Mouse (Mus musculus): ENCODE results near the gene Itgb1. TPM values are rescaled to one million over a fixed set of nuclear protein-coding genes. Genes with fewer than 3 reads are reported as not detected.

The Itgb1 gene
- polyA plus RNA-seq, 1 experiment from 2014 or later = 259 TPM

DNA sequence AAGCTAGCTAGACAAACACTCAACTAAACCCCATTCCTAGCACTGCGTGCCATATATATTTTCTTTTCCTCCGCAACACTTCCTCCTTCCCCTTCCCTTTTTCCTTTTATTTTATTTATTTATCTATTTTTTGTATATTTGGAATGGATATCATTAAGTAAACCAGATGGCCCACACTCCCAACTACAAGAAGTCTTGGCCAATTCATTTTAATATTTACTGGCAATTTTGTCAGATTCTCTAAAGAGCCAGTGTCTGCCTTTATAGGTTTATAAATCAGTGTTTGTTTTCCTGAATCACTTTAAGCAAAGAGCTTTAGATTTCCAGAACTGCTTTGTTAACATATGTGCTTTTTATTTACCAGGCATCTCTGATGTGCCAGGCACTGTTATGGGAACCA lies 22.8 kb upstream of the Itgb1 start:
- no peaks in the 10 kb centered on the region for H3K4me1 ChIP-seq
- H3K4me3 ChIP-seq (replicated peaks) = no peak overlapping the region
- no peak overlapping the region for H3K9ac ChIP-seq
- 80% methylated on average over 2 of the region's 2 CpGs for WGBS
- H3K36me3 ChIP-seq = no peaks in the 10 kb centered on the region
- H3K4me2 ChIP-seq (replicated peaks) = no peak overlapping the region
- no peak overlapping the region for H3K27ac ChIP-seq (replicated peaks)
- ATAC-seq (ENCODE audit: insufficient number of reproducible peaks, low FRiP score, low TSS enrichment, low read depth) = no peak
- H3K9me3 ChIP-seq (replicated peaks) = no peaks in the 10 kb centered on the region
- H3K27me3 ChIP-seq = no peaks in the 10 kb centered on the region

DNA sequence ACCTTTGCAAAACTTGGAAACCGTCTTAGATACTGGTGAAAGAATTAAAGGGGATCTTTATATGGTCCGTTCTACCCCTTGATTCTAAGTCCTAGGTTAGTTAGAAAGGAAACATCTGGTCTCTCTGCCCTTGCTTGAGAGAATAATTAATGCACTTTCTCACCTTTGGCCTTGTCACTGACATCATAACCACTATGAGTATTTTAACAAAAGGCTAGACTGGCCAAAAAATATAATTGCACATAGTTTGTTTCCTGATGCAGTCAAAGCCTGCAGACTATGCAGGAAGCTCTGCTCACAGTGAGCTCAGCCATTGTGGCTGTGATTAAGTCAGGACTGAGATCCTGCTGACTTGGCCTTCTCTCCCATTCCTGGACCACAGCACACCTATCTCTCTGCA lies 22.3 kb upstream of the Itgb1 start:
- Histone ChIP-seq H3K4me1 (no peaks in the 10 kb centered on the region), H3K4me3 (replicated peaks) (no peak overlapping the region), H3K9ac (no peak overlapping the region), H3K4me2 (replicated peaks) (no peak overlapping the region), H3K9me3 (replicated peaks) (no peaks in the 10 kb centered on the region), H3K27ac (replicated peaks) (no peak overlapping the region), H3K27me3 (no peaks in the 10 kb centered on the region), H3K36me3 (no peaks in the 10 kb centered on the region)
- no peak for ATAC-seq (ENCODE audit: insufficient number of reproducible peaks, low FRiP score, low TSS enrichment, low read depth)
- WGBS = 49% methylated on average over 2 of the region's 2 CpGs

DNA sequence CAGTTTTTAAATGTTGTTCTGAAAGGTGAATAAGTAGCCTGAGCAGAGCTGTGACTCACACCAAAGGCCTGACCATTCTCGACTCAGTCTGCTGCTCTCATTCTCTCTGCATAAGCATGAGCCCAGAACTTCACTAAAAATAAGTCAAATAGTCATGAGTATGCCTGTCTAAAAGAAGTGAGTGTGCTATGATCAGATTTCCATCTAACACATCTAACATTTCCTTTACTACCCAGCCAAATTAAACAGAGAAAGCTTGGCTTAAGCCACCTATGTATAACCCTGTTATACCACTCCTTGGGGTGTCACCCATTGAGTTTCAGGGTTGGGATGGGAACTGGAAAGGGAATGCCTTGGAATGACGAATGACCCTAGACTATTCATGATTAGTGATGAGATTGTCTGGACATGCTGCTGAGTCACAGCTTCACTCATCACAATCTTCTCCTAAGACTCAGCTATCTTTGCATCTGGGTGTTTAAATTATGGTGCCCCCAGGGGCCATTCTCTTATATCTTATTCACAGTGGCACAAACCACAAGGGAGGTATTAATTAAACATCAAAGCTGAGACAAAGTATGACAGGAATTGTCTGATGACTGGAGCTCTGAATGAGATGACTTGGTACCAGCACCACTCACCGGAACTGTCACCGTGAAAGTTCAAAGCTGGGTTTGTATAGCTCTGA lies 18.7 kb upstream of the Itgb1 start:
- Histone ChIP-seq H3K4me3 (replicated peaks) (no peak overlapping the region), H3K27me3 (no peaks in the 10 kb centered on the region), H3K36me3 (no peaks in the 10 kb centered on the region), H3K9me3 (replicated peaks) (no peaks in the 10 kb centered on the region), H3K9ac (no peak overlapping the region), H3K4me1 (no peaks in the 10 kb centered on the region), H3K27ac (replicated peaks) (no peak overlapping the region), H3K4me2 (replicated peaks) (no peak overlapping the region)
- WGBS = 73% methylated on average over 4 of the region's 4 CpGs
- ATAC-seq (ENCODE audit: insufficient number of reproducible peaks, low FRiP score, low TSS enrichment, low read depth) = no peak

- no peak overlapping the region for H3K4me2 ChIP-seq (replicated peaks)
- 92% methylated on average over 1 of the region's 1 CpGs for WGBS
- no peaks in the 10 kb centered on the region for H3K27me3 ChIP-seq
- no peak overlapping the region for H3K9ac ChIP-seq
- H3K27ac ChIP-seq (replicated peaks) = no peak overlapping the region
- no peaks in the 10 kb centered on the region for H3K9me3 ChIP-seq (replicated peaks)
- H3K4me1 ChIP-seq = no peaks in the 10 kb centered on the region
- no peaks in the 10 kb centered on the region for H3K36me3 ChIP-seq
- ATAC-seq (ENCODE audit: insufficient number of reproducible peaks, low FRiP score, low TSS enrichment, low read depth) = no peak
- no peak overlapping the region for H3K4me3 ChIP-seq (replicated peaks)
Measured at GRCm38 (mm10) chr8:128671813-128672212, 13.6 kb upstream of the Itgb1 start.

GRCm38 (mm10) chr8:128672441-128672840 lies 13.0 kb upstream of the Itgb1 start:
- ATAC-seq (ENCODE audit: insufficient number of reproducible peaks, low FRiP score, low TSS enrichment, low read depth) = no peak
- WGBS = 70% methylated on average over 2 of the region's 2 CpGs
- no peaks in the 10 kb centered on the region for H3K9me3 ChIP-seq (replicated peaks)

GRCm38 (mm10) chr8:128672950-128673349 lies 12.5 kb upstream of the Itgb1 start:
- WGBS = 65% methylated on average over 1 of the region's 1 CpGs
- Histone ChIP-seq H3K27me3 (no peaks in the 10 kb centered on the region), H3K4me2 (replicated peaks) (no peak overlapping the region), H3K36me3 (no peaks in the 10 kb centered on the region), H3K9me3 (replicated peaks) (no peaks in the 10 kb centered on the region), H3K4me3 (replicated peaks) (no peak overlapping the region), H3K4me1 (no peaks in the 10 kb centered on the region), H3K27ac (replicated peaks) (no peak overlapping the region), H3K9ac (no peak overlapping the region)
- no peak for ATAC-seq (ENCODE audit: insufficient number of reproducible peaks, low FRiP score, low TSS enrichment, low read depth)

More at GRCm38 (mm10) chr8:128672441-128672840, 13.0 kb upstream of the Itgb1 start:
- Histone ChIP-seq H3K4me2 (replicated peaks) (no peak overlapping the region), H3K4me3 (replicated peaks) (no peak overlapping the region), H3K9ac (no peak overlapping the region), H3K4me1 (no peaks in the 10 kb centered on the region), H3K27ac (replicated peaks) (no peak overlapping the region), H3K27me3 (no peaks in the 10 kb centered on the region), H3K36me3 (no peaks in the 10 kb centered on the region)

DNA sequence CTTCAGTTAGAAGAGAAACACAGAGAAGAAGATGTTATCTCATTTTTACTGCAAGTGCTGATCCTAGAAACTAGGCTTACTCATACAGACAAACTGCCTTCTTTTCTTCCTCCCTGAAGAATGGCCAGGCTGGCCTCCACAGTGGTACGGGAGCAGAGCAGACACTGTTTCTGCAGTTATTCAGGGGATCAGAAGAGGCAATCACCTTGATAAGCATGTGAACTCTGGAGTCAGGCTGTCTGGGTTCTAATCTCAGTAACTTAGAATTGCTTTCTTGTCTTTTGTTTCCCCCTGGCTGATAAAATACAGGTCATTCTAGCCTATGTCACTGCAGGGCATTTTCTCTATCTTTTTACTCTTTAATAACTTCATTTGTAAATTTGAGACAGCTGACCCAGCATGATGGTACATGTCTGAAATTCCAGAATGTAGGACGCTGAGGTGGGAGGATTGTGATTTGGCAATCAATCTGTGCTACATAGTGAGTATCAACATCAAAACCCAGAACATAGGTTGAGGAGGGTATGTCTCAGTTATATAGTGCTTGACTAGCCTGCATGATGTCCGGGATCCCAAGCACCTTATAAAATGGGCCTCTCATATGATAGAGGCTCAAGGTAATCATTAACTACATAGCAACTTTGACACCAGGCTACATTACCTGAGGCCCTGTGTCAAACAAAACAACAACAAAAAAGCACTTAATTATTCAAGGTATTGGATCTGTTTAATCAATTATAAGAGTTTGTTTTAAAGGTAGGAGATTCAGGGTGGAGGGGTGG lies 9.4 kb upstream of the Itgb1 start:
- Histone ChIP-seq H3K27ac (replicated peaks) (no peak overlapping the region), H3K9ac (no peak overlapping the region), H3K9me3 (replicated peaks) (no peaks in the 10 kb centered on the region), H3K27me3 (no peaks in the 10 kb centered on the region), H3K36me3 (no peaks in the 10 kb centered on the region), H3K4me2 (replicated peaks) (no peak overlapping the region), H3K4me1 (no peaks in the 10 kb centered on the region), H3K4me3 (replicated peaks) (no peak overlapping the region)
- 71% methylated on average over 3 of the region's 3 CpGs for WGBS
- no peak for ATAC-seq (ENCODE audit: insufficient number of reproducible peaks, low FRiP score, low TSS enrichment, low read depth)

DNA sequence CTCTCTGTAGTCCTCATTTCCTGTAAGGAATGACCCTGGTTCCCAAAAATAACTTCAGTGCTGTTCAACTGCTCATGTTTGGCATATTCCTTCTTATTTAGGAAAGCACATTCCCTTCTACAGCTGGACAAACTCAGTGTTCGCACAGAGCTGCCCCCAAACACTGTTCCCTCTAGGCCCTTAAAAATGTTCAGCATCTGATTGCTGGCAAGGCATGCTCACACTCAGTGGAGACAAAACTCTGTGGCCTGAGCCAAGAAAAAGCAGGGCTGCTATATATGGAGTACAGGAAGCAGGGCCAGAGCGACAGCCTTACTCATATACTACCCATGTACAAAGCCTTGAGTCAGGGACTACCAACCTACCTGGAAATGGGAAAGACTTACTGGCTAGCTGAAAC lies 5.5 kb upstream of the Itgb1 start:
- H3K9ac ChIP-seq = no peak overlapping the region
- H3K9me3 ChIP-seq (replicated peaks) = no peaks in the 10 kb centered on the region
- 52% methylated on average over 2 of the region's 2 CpGs for WGBS
- peak; percentile 54; the same call in 1 of the 2 replicates for ATAC-seq (ENCODE audit: insufficient number of reproducible peaks, low FRiP score, low TSS enrichment, low read depth)
- H3K27me3 ChIP-seq = no peaks in the 10 kb centered on the region
- H3K4me2 ChIP-seq (replicated peaks) = no peak overlapping the region
- H3K4me1 ChIP-seq = no peaks in the 10 kb centered on the region
- H3K27ac ChIP-seq (replicated peaks) = peak overlapping the region; percentile 67
- no peaks in the 10 kb centered on the region for H3K36me3 ChIP-seq
- no peak overlapping the region for H3K4me3 ChIP-seq (replicated peaks)

DNA sequence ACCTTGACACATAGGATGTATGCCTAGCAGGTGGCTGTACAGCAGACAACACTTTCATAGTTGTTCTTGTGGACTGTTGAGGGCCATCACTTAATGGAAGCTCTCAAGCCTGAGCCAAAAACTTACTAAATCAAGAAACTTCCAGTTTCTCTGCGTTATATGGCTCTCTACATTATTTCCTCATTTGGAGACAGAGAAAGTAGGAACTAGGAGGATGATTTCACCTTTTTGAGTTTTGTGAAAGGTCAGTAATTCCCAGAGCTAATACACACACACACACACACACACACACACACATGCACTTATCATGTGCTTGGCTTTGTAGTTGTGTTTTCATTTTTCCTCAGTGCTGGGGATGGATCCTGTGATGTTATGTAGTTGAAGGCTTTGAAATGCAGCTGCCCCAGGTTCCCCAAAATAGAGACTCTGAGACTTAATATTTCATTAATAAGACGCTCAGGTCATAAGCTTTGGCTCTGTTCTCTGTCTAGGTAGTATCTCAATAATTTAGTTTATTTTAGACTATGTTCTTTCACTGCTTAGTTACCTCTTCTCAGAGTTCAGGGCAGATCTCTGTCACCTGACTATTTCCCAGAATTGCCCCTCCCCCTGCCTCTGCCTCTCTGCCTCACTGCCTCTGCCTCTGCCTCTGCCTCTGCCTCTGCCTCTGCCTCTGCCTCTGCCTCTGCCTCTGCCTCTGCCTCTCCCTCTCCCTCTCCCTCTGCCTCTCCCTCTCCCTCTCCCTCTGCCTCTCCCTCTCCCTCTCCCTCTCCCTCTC lies 4.7 kb upstream of the Itgb1 start:
- Histone ChIP-seq H3K27ac (replicated peaks) (no peak overlapping the region), H3K4me1 (no peaks in the 10 kb centered on the region), H3K9me3 (replicated peaks) (no peaks in the 10 kb centered on the region), H3K27me3 (no peaks in the 10 kb centered on the region), H3K4me3 (replicated peaks) (no peak overlapping the region), H3K36me3 (no peaks in the 10 kb centered on the region), H3K9ac (no peak overlapping the region), H3K4me2 (replicated peaks) (no peak overlapping the region)
- WGBS = 84% methylated on average over 2 of the region's 2 CpGs
- ATAC-seq (ENCODE audit: insufficient number of reproducible peaks, low FRiP score, low TSS enrichment, low read depth) = no peak

DNA sequence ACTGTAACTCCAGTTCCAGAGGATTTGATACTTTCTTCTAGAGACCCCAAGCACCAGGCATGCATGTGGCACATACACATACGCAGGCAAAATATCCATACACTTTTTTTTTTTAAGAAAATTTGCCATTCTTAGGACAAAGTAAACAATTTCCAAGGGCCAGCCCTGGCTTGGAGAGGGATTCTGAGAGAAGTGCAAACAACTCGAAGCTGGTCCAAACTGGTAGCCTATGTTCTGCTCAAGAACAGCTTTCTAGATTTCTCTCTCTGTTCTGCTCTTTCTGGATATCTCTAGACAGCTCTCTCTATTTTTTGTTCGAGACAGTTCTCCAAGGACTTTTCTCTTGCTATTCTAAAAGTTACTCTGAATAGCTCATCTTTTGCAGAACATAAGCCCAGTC lies 3.5 kb upstream of the Itgb1 start:
- ATAC-seq (ENCODE audit: insufficient number of reproducible peaks, low FRiP score, low TSS enrichment, low read depth) = no peak
- WGBS = 84% methylated on average over 3 of the region's 3 CpGs
- Histone ChIP-seq H3K4me2 (replicated peaks) (no peak overlapping the region), H3K4me3 (replicated peaks) (no peak overlapping the region), H3K36me3 (no peaks in the 10 kb centered on the region), H3K27ac (replicated peaks) (no peak overlapping the region), H3K27me3 (no peaks in the 10 kb centered on the region), H3K9ac (no peak overlapping the region), H3K4me1 (no peaks in the 10 kb centered on the region), H3K9me3 (replicated peaks) (no peaks in the 10 kb centered on the region)

Measured in embryonic facial prominence, embryonic 15.5 days (tissue).